Mouse (Mus musculus): ENCODE data around the gene Oxnad1. TPM values are rescaled to one million over a fixed set of nuclear protein-coding genes. Genes with fewer than 3 reads are reported as not detected.
"Not testable (repeated sequence)": the region's sequence is repeated elsewhere in the genome, so short reads cannot be mapped to it uniquely, and the experiment has no call there.

The Oxnad1 gene
- polyA plus RNA-seq, 1 experiment from 2014 or later = 16.0 TPM

DNA sequence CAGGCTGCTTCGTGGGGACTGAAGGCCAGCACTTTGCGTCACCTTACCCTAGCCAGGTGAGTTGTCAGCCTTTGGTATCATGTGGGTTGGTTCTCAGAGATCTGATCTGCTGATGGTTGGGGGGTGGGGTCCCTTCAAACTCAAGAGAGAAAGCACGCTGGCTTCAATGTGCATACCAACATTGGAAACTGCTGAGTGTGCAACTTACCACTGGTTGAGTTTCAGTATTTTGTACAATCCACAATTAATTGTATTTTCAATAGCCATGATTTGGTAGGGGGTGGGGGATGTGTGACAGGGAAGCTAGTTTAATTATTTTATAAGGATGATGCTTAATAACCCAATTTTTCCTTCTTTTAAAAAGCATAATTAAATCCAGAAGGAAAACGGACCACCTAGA, 6.5 kb downstream of the Oxnad1 start:
- Histone ChIP-seq H3K36me3 (peaks cover 9% of the 10 kb centered on the region), H3K4me3 (no peak overlapping the region), H3K9ac (no peak overlapping the region), H3K9me3 (no peaks in the 10 kb centered on the region), H3K27me3 (no peaks in the 10 kb centered on the region), H3K27ac (no peak overlapping the region), H3K4me1 (peaks cover 11% of the 10 kb centered on the region), H3K4me2 (replicated peaks) (0 out of 2 replicates have a peak overlapping the region, but pooled peaks have one; percentile 3)
- 52% methylated on average over 4 of the region's 4 CpGs for WGBS
- ATAC-seq (ENCODE audit: insufficient number of reproducible peaks, insufficient read depth, low FRiP score, low TSS enrichment) = no peak

DNA sequence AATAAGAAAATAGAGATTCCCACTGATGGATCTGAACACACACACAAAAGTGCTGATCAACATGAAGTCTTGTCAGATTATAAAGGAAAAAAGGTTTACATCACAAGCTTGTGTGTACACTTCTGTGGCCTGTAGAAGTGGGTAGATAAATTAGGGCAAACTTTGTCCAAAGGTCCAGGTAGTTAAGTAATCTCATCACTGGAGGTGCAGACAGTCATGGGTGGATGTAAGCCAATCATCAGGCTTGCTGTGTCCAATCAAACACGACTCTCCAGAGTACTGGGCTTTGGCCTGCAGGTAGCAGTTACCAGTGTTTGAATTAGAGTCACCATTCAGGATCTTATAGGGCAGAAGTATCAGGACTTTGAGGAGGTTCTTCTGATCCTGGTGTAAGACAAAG, 7.8 kb downstream of the Oxnad1 start:
- Histone ChIP-seq H3K9ac (no peak overlapping the region), H3K4me2 (replicated peaks) (no peak overlapping the region), H3K36me3 (peaks cover 19% of the 10 kb centered on the region), H3K9me3 (no peaks in the 10 kb centered on the region), H3K4me1 (peaks cover 11% of the 10 kb centered on the region), H3K4me3 (no peak overlapping the region), H3K27me3 (no peaks in the 10 kb centered on the region), H3K27ac (no peak overlapping the region)
- no peak for ATAC-seq (ENCODE audit: insufficient number of reproducible peaks, insufficient read depth, low FRiP score, low TSS enrichment)
- 57% methylated on average over 1 of the region's 1 CpGs for WGBS

DNA sequence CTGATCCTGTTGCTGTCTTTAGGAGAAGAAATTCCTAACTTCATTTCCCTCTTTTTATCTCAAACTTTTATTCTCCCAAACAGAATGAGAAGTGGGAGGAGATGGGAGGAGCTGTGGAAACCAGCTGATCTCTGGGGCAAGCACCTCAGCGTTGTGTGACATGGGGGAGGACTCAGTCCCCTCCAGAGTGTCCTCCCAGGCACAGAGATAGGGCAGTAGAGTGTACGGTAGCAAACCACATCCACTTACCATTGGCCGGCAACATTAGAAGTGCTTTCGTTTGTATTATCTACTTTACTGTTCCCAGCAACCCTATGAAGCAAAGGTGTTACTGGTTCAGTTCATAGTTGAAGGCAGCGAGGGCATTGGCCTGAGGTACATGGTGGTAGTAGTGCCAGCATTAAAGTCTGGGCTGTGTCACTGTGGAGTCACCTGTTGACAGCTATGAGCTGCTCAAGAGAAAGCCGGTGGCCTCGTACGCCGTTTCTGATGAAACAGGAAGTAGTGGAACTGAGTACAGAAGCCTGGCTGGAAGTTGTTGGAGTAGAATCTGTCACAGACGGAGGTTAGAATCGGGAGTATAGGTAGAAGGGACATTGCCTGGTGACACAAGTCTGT, 8.4 kb downstream of the Oxnad1 start:
- no peak overlapping the region for H3K27ac ChIP-seq
- H3K9me3 ChIP-seq = no peaks in the 10 kb centered on the region
- ATAC-seq (ENCODE audit: insufficient number of reproducible peaks, insufficient read depth, low FRiP score, low TSS enrichment) = no peak
- H3K4me3 ChIP-seq = no peak overlapping the region
- no peak overlapping the region for H3K4me2 ChIP-seq (replicated peaks)
- peaks cover 25% of the 10 kb centered on the region for H3K36me3 ChIP-seq
- 86% methylated on average over 11 of the region's 11 CpGs for WGBS
- H3K27me3 ChIP-seq = no peaks in the 10 kb centered on the region
- peaks cover 11% of the 10 kb centered on the region for H3K4me1 ChIP-seq
- no peak overlapping the region for H3K9ac ChIP-seq

DNA sequence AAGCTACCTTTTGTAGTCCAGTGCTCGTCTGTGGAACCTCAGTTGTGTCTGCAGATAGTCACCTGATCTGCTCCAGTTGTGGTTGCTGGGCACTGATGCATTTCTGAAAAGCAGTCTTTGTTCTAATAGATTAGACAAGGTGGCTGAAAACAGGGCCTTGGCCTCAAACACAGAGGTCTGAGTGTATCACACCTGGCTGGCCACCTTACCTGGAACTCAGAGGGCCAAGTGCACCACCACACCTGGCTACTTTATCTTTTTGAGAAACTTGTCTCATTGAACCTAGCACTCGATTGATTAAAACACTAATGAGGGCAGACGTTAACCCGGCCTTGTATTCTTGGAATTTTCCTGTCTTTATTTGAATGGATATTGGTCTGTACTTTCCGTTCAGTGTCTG, 10.5 kb downstream of the Oxnad1 start:
- Histone ChIP-seq H3K4me3 (no peak overlapping the region), H3K9me3 (no peaks in the 10 kb centered on the region)

DNA sequence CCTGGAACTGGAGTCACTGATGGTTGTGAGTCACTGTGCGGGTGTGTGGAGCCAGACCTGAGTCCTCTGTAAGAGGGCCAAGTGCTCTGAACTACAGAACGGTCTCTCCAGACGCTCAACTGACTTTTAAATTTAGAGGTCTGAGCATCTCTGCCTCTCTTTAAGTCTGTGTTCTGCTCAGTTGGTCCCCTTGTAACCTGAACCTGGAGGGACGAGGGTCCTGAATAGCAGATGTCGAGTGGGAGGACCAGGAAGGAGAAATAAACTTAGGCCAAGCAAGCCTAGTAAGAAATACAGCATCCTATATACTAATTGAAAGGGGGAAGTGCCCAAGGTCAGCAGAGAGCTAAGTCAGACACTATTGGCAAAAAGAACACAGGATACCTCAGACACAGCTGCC, 11.6 kb downstream of the Oxnad1 start:
- no peak overlapping the region for H3K9ac ChIP-seq
- ATAC-seq (ENCODE audit: insufficient number of reproducible peaks, insufficient read depth, low FRiP score, low TSS enrichment) = no peak
- no peaks in the 10 kb centered on the region for H3K27me3 ChIP-seq
- no peaks in the 10 kb centered on the region for H3K9me3 ChIP-seq
- H3K4me3 ChIP-seq = no peak overlapping the region
- no peak overlapping the region for H3K4me2 ChIP-seq (replicated peaks)
- H3K36me3 ChIP-seq = peaks cover 44% of the 10 kb centered on the region
- peaks cover under 1% of the 10 kb centered on the region for H3K4me1 ChIP-seq
- H3K27ac ChIP-seq = no peak overlapping the region
- WGBS = 76% methylated on average over 5 of the region's 5 CpGs

More for the DNA sequence above, 10.5 kb downstream of the Oxnad1 start:
- H3K36me3 ChIP-seq = peaks cover 44% of the 10 kb centered on the region
- 87% methylated on average over 5 of the region's 5 CpGs for WGBS
- H3K9ac ChIP-seq = no peak overlapping the region
- H3K27me3 ChIP-seq = no peaks in the 10 kb centered on the region
- no peak overlapping the region for H3K27ac ChIP-seq
- no peak overlapping the region for H3K4me2 ChIP-seq (replicated peaks)
- peaks cover 11% of the 10 kb centered on the region for H3K4me1 ChIP-seq
- no peak for ATAC-seq (ENCODE audit: insufficient number of reproducible peaks, insufficient read depth, low FRiP score, low TSS enrichment)

DNA sequence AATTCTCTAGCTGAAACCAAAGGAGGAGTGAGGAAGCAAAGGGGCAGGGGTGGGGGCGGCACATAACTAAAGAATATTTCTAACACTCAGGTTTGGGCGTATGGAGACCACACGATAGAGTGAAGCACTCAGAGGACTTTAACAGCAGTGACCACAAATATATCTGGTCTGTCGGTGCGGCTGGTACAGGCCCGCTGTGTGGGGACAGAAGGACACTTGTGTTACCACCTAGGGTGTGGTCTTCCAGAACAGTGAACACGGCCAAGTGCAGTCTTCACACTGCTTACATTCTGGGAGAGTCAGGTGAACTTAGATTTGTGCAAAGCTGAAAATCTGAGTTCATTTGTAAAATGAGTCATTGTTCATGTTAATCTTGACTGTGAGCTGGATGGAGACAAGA, 12.5 kb downstream of the Oxnad1 start:
- Histone ChIP-seq H3K4me2 (replicated peaks) (no peak overlapping the region), H3K9me3 (no peaks in the 10 kb centered on the region), H3K4me3 (no peak overlapping the region), H3K27ac (no peak overlapping the region), H3K27me3 (no peaks in the 10 kb centered on the region), H3K36me3 (peaks cover 53% of the 10 kb centered on the region), H3K9ac (no peak overlapping the region), H3K4me1 (no peaks in the 10 kb centered on the region)
- no peak for ATAC-seq (ENCODE audit: insufficient number of reproducible peaks, insufficient read depth, low FRiP score, low TSS enrichment)
- WGBS = 93% methylated on average over 7 of the region's 7 CpGs

DNA sequence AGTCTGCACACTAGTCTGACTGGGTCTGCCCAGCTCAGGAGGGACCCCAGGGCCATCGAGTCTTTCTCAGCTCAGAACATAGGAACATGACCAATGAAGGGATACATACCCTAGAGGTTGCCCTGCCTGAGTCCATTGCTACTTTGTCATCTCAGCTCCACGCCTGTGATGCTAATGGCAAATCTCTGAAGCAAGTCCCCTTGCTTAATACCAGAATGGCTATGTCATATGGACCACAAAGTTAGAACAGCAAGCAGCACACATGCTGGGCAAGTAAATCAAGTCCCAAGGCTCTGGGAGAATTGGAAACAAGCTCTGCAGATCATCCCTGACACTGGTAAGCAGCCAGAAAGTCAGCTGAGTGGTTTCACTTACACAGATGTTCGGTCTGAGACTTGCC, 13.8 kb downstream of the Oxnad1 start:
- H3K4me2 ChIP-seq (replicated peaks) = no peak overlapping the region
- H3K4me3 ChIP-seq = no peak overlapping the region
- H3K9me3 ChIP-seq = no peaks in the 10 kb centered on the region
- ATAC-seq (ENCODE audit: insufficient number of reproducible peaks, insufficient read depth, low FRiP score, low TSS enrichment) = no peak
- no peaks in the 10 kb centered on the region for H3K27me3 ChIP-seq
- H3K4me1 ChIP-seq = no peaks in the 10 kb centered on the region
- H3K36me3 ChIP-seq = peaks cover 60% of the 10 kb centered on the region
- 92% methylated on average over 3 of the region's 3 CpGs for WGBS
- H3K9ac ChIP-seq = no peak overlapping the region
- no peak overlapping the region for H3K27ac ChIP-seq

DNA sequence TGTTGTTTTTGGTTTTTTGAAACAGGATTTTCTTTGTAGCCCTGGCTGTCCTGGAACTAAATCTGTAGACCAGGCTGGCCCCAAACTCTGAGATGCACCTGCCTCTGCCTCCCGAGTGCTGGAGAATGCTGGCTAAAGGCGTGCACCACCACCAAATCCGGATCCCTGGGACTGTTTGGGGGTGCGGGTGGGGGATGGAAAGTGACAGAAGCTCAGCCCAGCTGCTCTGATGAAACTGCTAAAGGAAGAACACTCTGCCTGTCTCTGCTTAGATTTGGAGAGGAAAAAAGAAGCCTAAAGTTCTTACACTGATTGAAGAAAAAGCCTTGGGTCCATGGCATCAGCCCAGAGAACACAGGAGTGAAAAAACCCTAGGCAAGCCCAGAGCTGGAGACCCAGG, 18.4 kb downstream of the Oxnad1 start:
- H3K4me3 ChIP-seq = no peak overlapping the region
- H3K27me3 ChIP-seq = no peaks in the 10 kb centered on the region
- peaks cover 36% of the 10 kb centered on the region for H3K36me3 ChIP-seq
- H3K9me3 ChIP-seq = no peaks in the 10 kb centered on the region
- no peaks in the 10 kb centered on the region for H3K4me1 ChIP-seq
- no peak overlapping the region for H3K4me2 ChIP-seq (replicated peaks)
- no peak for ATAC-seq (ENCODE audit: insufficient number of reproducible peaks, insufficient read depth, low FRiP score, low TSS enrichment)
- WGBS = 80% methylated on average over 4 of the region's 4 CpGs
- no peak overlapping the region for H3K9ac ChIP-seq
- H3K27ac ChIP-seq = no peak overlapping the region

DNA sequence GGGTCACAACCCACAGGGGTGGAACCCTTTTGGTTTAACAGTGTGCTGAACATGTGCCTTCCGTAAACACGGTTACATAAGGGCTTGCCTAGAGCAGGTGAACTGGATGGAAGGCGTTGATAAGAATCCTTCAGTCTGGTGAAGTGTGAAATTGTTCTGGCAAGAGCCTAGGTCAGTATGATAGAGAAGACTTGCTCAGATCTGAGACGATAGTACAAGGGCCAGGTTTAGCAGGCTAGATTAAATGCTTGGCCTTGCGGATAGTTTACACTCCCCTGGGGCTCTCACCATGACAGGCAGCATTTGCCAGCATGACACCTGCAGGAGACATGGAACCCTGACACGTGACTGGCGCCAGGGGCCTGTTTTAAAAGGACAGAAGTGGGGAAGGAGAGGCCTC, 20.5 kb downstream of the Oxnad1 start:
- 57% methylated on average over 7 of the region's 7 CpGs for WGBS
- Histone ChIP-seq H3K4me1 (no peaks in the 10 kb centered on the region), H3K4me2 (replicated peaks) (no peak overlapping the region), H3K4me3 (no peak overlapping the region), H3K36me3 (0 out of 2 replicates have a peak, but pooled peaks cover 16% of the 10 kb centered on the region), H3K9me3 (no peaks in the 10 kb centered on the region), H3K9ac (no peak overlapping the region), H3K27me3 (no peaks in the 10 kb centered on the region), H3K27ac (no peak overlapping the region)
- ATAC-seq (ENCODE audit: insufficient number of reproducible peaks, insufficient read depth, low FRiP score, low TSS enrichment) = no peak

DNA sequence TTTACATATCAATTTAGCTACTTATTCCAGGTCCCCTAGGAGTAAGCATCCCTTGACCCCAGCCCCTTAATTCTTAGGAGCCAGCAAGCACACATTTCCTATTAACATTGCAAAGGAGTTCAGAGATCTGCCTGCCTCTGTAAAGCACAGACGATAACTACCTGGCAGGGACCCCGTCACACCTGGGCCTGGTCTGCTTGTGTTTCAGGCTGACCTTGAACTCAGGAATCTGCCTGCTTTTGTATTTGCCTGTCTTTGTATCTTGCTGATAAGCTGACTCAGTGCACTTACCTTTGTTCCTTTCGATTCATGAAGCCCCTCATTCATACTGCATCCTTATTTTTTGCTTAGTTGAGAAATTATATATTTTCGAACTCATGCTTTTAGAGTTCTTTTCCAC, 21.7 kb downstream of the Oxnad1 start:
- 90% methylated on average over 4 of the region's 4 CpGs for WGBS
- Histone ChIP-seq H3K9me3 (no peaks in the 10 kb centered on the region), H3K4me1 (no peaks in the 10 kb centered on the region), H3K27me3 (no peaks in the 10 kb centered on the region), H3K9ac (no peak overlapping the region), H3K27ac (no peak overlapping the region), H3K4me3 (no peak overlapping the region), H3K4me2 (replicated peaks) (no peak overlapping the region), H3K36me3 (0 out of 2 replicates have a peak, but pooled peaks cover 15% of the 10 kb centered on the region)
- no peak for ATAC-seq (ENCODE audit: insufficient number of reproducible peaks, insufficient read depth, low FRiP score, low TSS enrichment)

DNA sequence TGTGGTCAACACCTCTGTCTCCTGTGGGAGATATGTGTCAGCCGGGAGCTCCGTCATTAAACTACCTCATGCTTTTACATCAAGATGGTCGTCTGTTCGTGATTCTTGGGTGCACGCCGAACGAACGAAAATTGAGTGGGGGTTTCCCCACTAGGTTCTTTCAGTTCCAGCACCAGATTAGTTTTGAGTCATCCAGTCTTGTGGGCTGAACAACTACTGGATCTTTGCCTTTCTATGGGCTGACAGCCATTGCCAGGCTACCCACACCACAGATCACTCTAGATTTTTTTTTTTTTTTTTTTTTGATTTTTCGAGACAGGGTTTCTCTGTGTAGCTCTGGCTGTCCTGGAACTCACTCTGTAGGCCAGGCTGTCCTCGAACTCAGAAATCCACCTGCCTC, 26.9 kb downstream of the Oxnad1 start:
- not testable (repeated sequence) for ATAC-seq (ENCODE audit: insufficient number of reproducible peaks, insufficient read depth, low FRiP score, low TSS enrichment); H3K4me1 ChIP-seq; H3K4me3 ChIP-seq; H3K9ac ChIP-seq; H3K27ac ChIP-seq; H3K4me2 ChIP-seq (replicated peaks); H3K36me3 ChIP-seq; H3K27me3 ChIP-seq; H3K9me3 ChIP-seq
- WGBS = 96% methylated on average over 10 of the region's 10 CpGs

DNA sequence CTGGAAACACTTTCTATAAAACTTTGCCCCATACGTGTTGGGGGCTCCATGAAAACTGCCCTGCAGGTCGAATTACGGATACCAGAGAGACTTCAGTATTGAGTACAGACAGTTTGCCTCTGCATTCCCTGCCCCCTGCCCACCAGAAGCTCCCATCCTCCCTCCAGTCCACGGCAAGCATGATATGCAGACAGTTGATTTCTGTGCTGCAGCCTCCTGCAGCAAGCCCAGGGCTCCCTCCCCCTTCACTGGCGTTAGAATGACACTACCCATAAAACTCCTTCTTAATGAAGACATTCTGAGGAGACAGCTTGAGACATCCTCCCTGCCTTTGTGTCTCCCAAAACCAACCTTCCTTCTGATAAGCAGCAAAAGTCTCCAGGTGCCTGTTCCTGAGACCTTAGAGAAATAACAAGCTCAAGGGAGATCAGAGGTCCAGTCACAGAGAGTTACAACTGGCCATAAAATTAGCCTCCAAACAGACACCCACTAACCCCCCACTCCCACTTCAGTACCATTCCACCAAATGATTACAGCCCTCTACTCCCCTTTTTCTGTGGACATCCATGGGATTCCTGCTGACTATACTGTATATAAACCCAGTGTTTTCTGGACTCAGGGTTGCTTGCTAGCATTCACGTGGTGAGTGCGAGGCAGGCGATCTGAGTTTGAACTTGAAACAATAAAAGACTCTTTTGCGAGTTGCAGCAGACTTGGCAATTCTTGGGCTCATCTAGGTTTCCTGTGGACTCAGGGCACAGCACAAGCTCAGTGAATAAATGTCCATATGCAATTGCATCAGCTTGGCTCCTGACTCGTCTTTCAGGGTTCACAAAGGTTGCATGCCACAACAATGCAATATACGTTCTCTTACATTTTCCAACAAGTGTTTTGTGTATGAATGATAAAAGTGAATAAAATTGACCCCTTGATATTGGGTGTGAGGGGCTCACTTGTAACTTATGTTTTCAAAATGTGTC, 36.1 kb downstream of the Oxnad1 start:
- Histone ChIP-seq H3K4me3 (no peak overlapping the region), H3K4me2 (replicated peaks) (no peak overlapping the region), H3K27me3 (no peaks in the 10 kb centered on the region), H3K36me3 (no peaks in the 10 kb centered on the region), H3K27ac (no peak overlapping the region), H3K4me1 (no peaks in the 10 kb centered on the region), H3K9ac (no peak overlapping the region), H3K9me3 (no peaks in the 10 kb centered on the region)
- 64% methylated on average over 11 of the region's 11 CpGs for WGBS
- no peak for ATAC-seq (ENCODE audit: insufficient number of reproducible peaks, insufficient read depth, low FRiP score, low TSS enrichment)
